Mouse (Mus musculus): ENCODE data around the gene Zfp850. TPM values are rescaled to one million over a fixed set of nuclear protein-coding genes. Genes with fewer than 3 reads are reported as not detected.
"Not testable (repeated sequence)": the region's sequence is repeated elsewhere in the genome, so short reads cannot be mapped to it uniquely, and the experiment has no call there.

Zfp850 gene
- total and polyA plus RNA-seq, 3 experiments = 0.23 to 1.3 (median 0.68) TPM

DNA sequence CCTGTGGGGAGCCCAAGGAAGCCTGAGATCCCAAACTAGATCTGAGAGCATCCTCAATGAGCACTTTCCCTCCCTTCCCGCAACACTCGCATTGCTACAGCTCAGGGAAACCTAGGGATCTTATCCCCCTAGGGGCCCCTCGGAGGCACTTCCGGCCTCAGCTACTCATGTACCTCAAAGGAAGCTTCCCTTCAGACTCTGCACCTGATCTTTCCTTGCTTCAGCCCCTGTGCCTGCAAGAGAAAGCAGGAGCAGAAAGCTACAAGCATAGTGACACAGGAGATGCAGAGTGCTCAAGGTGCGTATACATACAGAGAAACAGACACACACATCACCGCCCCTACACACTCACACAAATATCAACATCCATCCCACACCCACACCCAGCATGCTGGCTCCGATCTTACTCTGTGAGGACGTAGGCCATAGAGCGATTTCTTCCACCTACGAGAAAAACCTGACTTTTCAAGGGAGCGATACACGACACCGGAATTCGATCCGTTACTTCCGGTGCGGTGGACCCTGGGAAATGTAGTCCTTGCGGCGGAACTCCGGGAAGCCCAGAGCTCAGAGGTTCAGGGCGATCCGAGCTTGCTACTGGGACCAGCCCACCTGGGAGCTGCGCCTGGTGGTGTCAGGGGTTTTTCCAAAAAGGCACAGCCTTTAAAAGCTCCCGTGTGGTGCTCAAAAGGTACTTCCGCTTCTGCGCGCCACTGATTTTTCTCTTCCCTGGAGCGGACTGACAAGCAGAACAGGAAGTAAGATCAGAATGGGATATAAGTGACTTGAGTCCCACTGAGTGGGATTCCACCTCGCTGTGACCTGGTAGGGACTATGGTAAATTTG lies 35.0 kb downstream of the Zfp850 start, which contains the start of gene Zfp780b:
TSS of gene Zfp780b (minus strand) at position 489 of the 846 bp plus-strand sequence.
- TF ChIP-seq CTCF (IDR thresholded peaks at IDR 0.05) = no peak
- peak; percentile 71 for TF ChIP-seq POLR2A (IDR thresholded peaks at IDR 0.05; ENCODE audit: insufficient read depth, low read depth, low read length)
- TF ChIP-seq EP300 (IDR thresholded peaks at IDR 0.05; ENCODE audit: insufficient read depth, low read depth, low read length) = 0 out of 2 replicates have a peak, but pooled peaks have one; percentile 40
- H3K36me3 ChIP-seq (ENCODE audit: control insufficient read depth, insufficient read depth, low read length) = no peaks in the 10 kb centered on the region
- under 1% methylated on average over 29 of the region's 29 CpGs for WGBS
- H3K4me3 ChIP-seq = peak within 1 kb of the TSS; percentile 83
- no peaks in the 10 kb centered on the region for H3K79me2 ChIP-seq (replicated peaks; ENCODE audit: control insufficient read depth, insufficient read depth, low read length)
- DNase-seq = peak; percentile 81 to 86
- H3K27ac ChIP-seq = peak within 1 kb of the TSS; percentile 86
- H3K27me3 ChIP-seq (ENCODE audit: control insufficient read depth, insufficient read depth, low read length) = no peaks in the 10 kb centered on the region
- intact Hi-C loops (cut with DNase I) = loop anchor here (2.0 kb wide), 1 partner anchor 34 kb away; no protein-coding TSS in a partner anchor
- H3K4me1 ChIP-seq (ENCODE audit: control insufficient read depth, insufficient read depth, low read length) = no peaks in the 10 kb centered on the region
- H3K9ac ChIP-seq (ENCODE audit: low read depth, low read length) = peak within 1 kb of the TSS; percentile 76

DNA sequence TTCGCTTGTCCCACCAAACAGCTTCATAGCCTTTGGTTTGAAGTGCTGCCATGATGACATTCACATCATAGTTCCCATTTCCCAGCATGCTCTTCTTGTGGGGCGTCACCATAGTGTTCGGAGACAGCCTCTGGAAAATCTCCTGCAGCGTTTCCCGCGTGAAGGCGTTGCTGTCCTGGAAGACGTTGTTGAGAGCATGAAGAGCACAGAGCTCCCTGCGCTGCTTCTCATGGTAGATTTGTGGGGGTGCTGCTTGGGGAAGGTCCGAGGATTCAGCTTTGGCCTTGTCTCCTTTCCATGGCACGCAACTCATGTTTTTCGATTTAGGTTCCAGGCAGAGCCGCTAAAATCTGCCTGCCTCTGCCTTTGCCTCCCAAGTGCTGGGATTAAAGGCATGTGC lies 64.5 kb downstream of the Zfp850 start:
- H3K27ac ChIP-seq; DNase-seq; H3K9ac ChIP-seq (ENCODE audit: low read depth, low read length); H3K79me2 ChIP-seq (replicated peaks; ENCODE audit: control insufficient read depth, insufficient read depth, low read length); H3K27me3 ChIP-seq (ENCODE audit: control insufficient read depth, insufficient read depth, low read length); intact Hi-C loops (cut with DNase I); H3K4me3 ChIP-seq; H3K36me3 ChIP-seq (ENCODE audit: control insufficient read depth, insufficient read depth, low read length); H3K4me1 ChIP-seq (ENCODE audit: control insufficient read depth, insufficient read depth, low read length): not testable (repeated sequence)
- WGBS = 93% methylated on average over 13 of the region's 13 CpGs

DNA sequence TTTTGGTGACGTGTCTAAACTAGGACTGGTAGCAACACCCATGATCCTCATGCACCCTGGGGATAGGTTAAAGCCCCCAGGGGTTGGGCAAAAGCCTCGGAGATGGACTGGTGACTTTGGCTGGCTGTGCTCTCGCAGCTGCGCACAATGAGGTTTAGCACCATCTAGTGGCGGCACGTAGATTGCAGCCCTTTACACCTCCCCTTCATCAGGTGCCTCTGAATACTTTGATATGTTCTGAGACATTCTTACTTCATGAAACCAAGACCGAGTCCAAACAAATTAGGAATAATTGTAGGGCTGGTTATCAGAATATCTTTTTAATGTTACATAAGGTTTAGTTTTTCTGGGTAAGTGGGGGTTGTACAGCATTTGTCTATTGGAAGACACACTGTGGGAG lies 72.0 kb downstream of the Zfp850 start:
- peak in 1 of 2 experiments; percentile 10 for DNase-seq

More for the DNA sequence above, 72.0 kb downstream of the Zfp850 start:
- H3K36me3 ChIP-seq (ENCODE audit: control insufficient read depth, insufficient read depth, low read length); H3K27ac ChIP-seq; H3K4me3 ChIP-seq; H3K9ac ChIP-seq (ENCODE audit: low read depth, low read length); H3K4me1 ChIP-seq (ENCODE audit: control insufficient read depth, insufficient read depth, low read length); H3K79me2 ChIP-seq (replicated peaks; ENCODE audit: control insufficient read depth, insufficient read depth, low read length); intact Hi-C loops (cut with DNase I); H3K27me3 ChIP-seq (ENCODE audit: control insufficient read depth, insufficient read depth, low read length): not testable (repeated sequence)
- WGBS = 28% methylated on average over 5 of the region's 7 CpGs
- peak; percentile 60 for TF ChIP-seq CTCF (IDR thresholded peaks at IDR 0.05)

Other genes with a start within 250 kb of the Zfp850 start
- 1 to 10 TPM; 5.1 to 5.2 TPM for gene Zfp626, start 206.9 kb downstream of the Zfp850 start, total RNA-seq (2021)
- gene Zfp626, start 206.9 kb downstream of the Zfp850 start, polyA plus RNA-seq (2012; rRNA removed) = 0.68 and 1.4 TPM in 2 replicates
- gene Zfp59, start 175.5 kb downstream of the Zfp850 start, total RNA-seq (2021) = 1 to 10 TPM; 2.8 to 3.1 TPM
- 0.62 and 1.5 TPM in 2 replicates for gene Zfp59, start 175.5 kb downstream of the Zfp850 start, polyA plus RNA-seq (2012; rRNA removed)
- 1 to 10 TPM; 2.5 to 3.4 TPM for gene Zfp607a, start 156.6 kb downstream of the Zfp850 start, total RNA-seq (2021)
- 0.47 and 1.8 TPM in 2 replicates for gene Zfp607a, start 156.6 kb downstream of the Zfp850 start, polyA plus RNA-seq (2012; rRNA removed)
- 1 to 10 TPM; 4.3 to 4.4 TPM for gene Zfp974, start 84.7 kb downstream of the Zfp850 start, total RNA-seq (2021)
- gene Zfp974, start 84.7 kb downstream of the Zfp850 start, polyA plus RNA-seq (2012; rRNA removed) = 1.6 and 1.8 TPM in 2 replicates
- gene Zfp780b, start 34.9 kb downstream of the Zfp850 start, total RNA-seq (2021) = 1 to 10 TPM; 8.0 to 8.6 TPM
- 1.5 and 3.1 TPM in 2 replicates for gene Zfp780b, start 34.9 kb downstream of the Zfp850 start, polyA plus RNA-seq (2012; rRNA removed)
- 10 to 100 TPM; 81.9 TPM for gene Psmc4, start 36.0 kb upstream of the Zfp850 start, total RNA-seq (2021)
- gene Psmc4, start 36.0 kb upstream of the Zfp850 start, polyA plus RNA-seq (2012; rRNA removed) = 75.2 and 106 TPM in 2 replicates
- under 1 TPM in 1 of 2 experiments, not detected in 1; 0.26 TPM for gene Fcgbp, start 57.1 kb upstream of the Zfp850 start, total RNA-seq (2021)
- gene Fcgbp, start 57.1 kb upstream of the Zfp850 start, polyA plus RNA-seq (2012; rRNA removed) = 0.12 and 1.0 TPM in 2 replicates
- gene 9530053A07Rik, start 115.4 kb upstream of the Zfp850 start, total RNA-seq (2021) = not detected
- 0.08 TPM in 1 of 2 replicates, not detected in the other for gene 9530053A07Rik, start 115.4 kb upstream of the Zfp850 start, polyA plus RNA-seq (2012; rRNA removed)
- 10 to 100 TPM; 34.7 TPM for gene Fbl, start 155.6 kb upstream of the Zfp850 start, total RNA-seq (2021)
- gene Fbl, start 155.6 kb upstream of the Zfp850 start, polyA plus RNA-seq (2012; rRNA removed) = 25.7 and 35.6 TPM in 2 replicates
- 10 to 100 TPM; 28.0 to 28.3 TPM for gene Dyrk1b, start 165.4 kb upstream of the Zfp850 start, total RNA-seq (2021)
- gene Dyrk1b, start 165.4 kb upstream of the Zfp850 start, polyA plus RNA-seq (2012; rRNA removed) = 24.1 and 30.1 TPM in 2 replicates